Mouse (Mus musculus) lung, embryonic 16.5 days (tissue): ENCODE measurements around the gene Sptssa. TPM values are rescaled to one million over a fixed set of nuclear protein-coding genes. Genes with fewer than 3 reads are reported as not detected.

Experiments used
- ATAC-seq: fragments of 200-750 bp; cut with Nextera tagmentation; 2 replicates; pipeline ENCODE4 v1.8.0; 2017; ENCODE audit warnings: low read depth, mild to moderate bottlenecking, moderate library complexity
- H3K27ac ChIP-seq: fragments of 300-500 bp; sonication (generic); 2 replicates; pipeline ENCODE4 v1.5.1; 2014; ENCODE audit warnings: mild to moderate bottlenecking, control low read depth, low read length
- H3K27me3 ChIP-seq: fragments of 300-500 bp; sonication (generic); 2 replicates; pipeline ENCODE4 v1.6.1; 2014; ENCODE audit warnings: low read depth, low read length, mixed read lengths; ENCODE audit not compliant: control insufficient read depth, insufficient read depth
- H3K36me3 ChIP-seq: fragments of 300-500 bp; sonication (generic); 2 replicates; pipeline ENCODE4 v1.6.1; 2014; ENCODE audit warnings: low read length; ENCODE audit not compliant: control insufficient read depth, insufficient read depth
- H3K4me1 ChIP-seq: fragments of 300-500 bp; sonication (generic); replicated peaks from 2 replicates; pipeline ENCODE4 v1.6.1; 2014; ENCODE audit warnings: low read length, mixed read lengths; ENCODE audit not compliant: control insufficient read depth, insufficient read depth
- H3K4me2 ChIP-seq: fragments of 300-500 bp; sonication (generic); 2 replicates; pipeline ENCODE4 v1.6.1; 2014; ENCODE audit warnings: low read depth, low read length, control low read depth
- H3K4me3 ChIP-seq: fragments of 300-500 bp; sonication (generic); 2 replicates; pipeline ENCODE4 v1.5.1; 2014; ENCODE audit warnings: mild to moderate bottlenecking, low read length, control low read depth
- H3K9ac ChIP-seq: fragments of 300-500 bp; sonication (generic); 2 replicates; pipeline ENCODE4 v1.6.1; 2014; ENCODE audit warnings: low read length, control low read depth
- H3K9me3 ChIP-seq: fragments of 300-500 bp; sonication (generic); 2 replicates; pipeline ENCODE4 v1.6.1; 2016; ENCODE audit warnings: low read length; ENCODE audit not compliant: control insufficient read depth
- WGBS: fragments of 180-500 bp; shearing (Covaris S2); extraction: QIAGEN DNeasy Blood & Tissue Kit; methylation state at CpG from one replicate; pipeline ENCODE4 v1.1.7; 2014; 5-methylcytosine and 5-hydroxymethylcytosine counted together
- microRNA counts: library from miRNA; unstranded; fragments of <30 nt; microRNA quantifications from one replicate; lab custom pipeline; 2016
- microRNA-seq: library from miRNA; unstranded; fragments of <30 nt; microRNA quantifications from one replicate; pipeline ENCODE4, GENCODE M21; 2016
- polyA plus RNA-seq: library from polyadenylated mRNA; unstranded; fragments of >200 nt; fragmentation: Nextera tagmentation; extraction: Ambion mirVana; gene quantifications from 2 replicates; pipeline ENCODE4 v1.2.1, GENCODE M21; 2015

Gene Sptssa
- polyA plus RNA-seq, 1 experiment from 2014 or later, result 203 TPM

GRCm38 (mm10) chr12:54603542-54604167, 52.7 kb downstream of the Sptssa start:
- Histone ChIP-seq H3K27me3 (no peaks in the 10 kb centered on the region), H3K9ac (no peak overlapping the region), H3K9me3 (no peaks in the 10 kb centered on the region), H3K4me2 (no peak overlapping the region), H3K4me1 (peaks cover 3% of the 10 kb centered on the region), H3K27ac (no peak overlapping the region), H3K36me3 (no peaks in the 10 kb centered on the region), H3K4me3 (no peak overlapping the region)
- WGBS, result 73% methylated on average over 8 of the region's 9 CpGs
- no peak for ATAC-seq

GRCm38 (mm10) chr12:54600482-54600881, 55.9 kb downstream of the Sptssa start:
- Histone ChIP-seq H3K27ac (no peak overlapping the region), H3K9ac (no peak overlapping the region), H3K4me1 (peaks cover 3% of the 10 kb centered on the region), H3K4me2 (no peak overlapping the region), H3K9me3 (no peaks in the 10 kb centered on the region), H3K4me3 (no peak overlapping the region), H3K27me3 (no peaks in the 10 kb centered on the region), H3K36me3 (no peaks in the 10 kb centered on the region)
- ATAC-seq, result no peak
- 83% methylated on average over 4 of the region's 4 CpGs for WGBS

- H3K36me3 ChIP-seq, result no peaks in the 10 kb centered on the region
- no peaks in the 10 kb centered on the region for H3K9me3 ChIP-seq
- no peaks in the 10 kb centered on the region for H3K27me3 ChIP-seq
- no peak overlapping the region for H3K27ac ChIP-seq
- H3K4me2 ChIP-seq, result no peak overlapping the region
- 86% methylated on average over 3 of the region's 3 CpGs for WGBS
- no peaks in the 10 kb centered on the region for H3K4me1 ChIP-seq
- H3K4me3 ChIP-seq, result no peak overlapping the region
- H3K9ac ChIP-seq, result no peak overlapping the region
- no peak for ATAC-seq
Measured at GRCm38 (mm10) chr12:54598358-54598757, 58.0 kb downstream of the Sptssa start.

GRCm38 (mm10) chr12:54596715-54597114, 59.7 kb downstream of the Sptssa start:
- no peaks in the 10 kb centered on the region for H3K4me1 ChIP-seq
- WGBS, result 77% methylated on average over 4 of the region's 4 CpGs
- no peaks in the 10 kb centered on the region for H3K27me3 ChIP-seq
- no peak overlapping the region for H3K27ac ChIP-seq
- no peak for ATAC-seq
- no peak overlapping the region for H3K4me2 ChIP-seq
- H3K9me3 ChIP-seq, result no peaks in the 10 kb centered on the region
- H3K9ac ChIP-seq, result no peak overlapping the region
- no peak overlapping the region for H3K4me3 ChIP-seq
- no peaks in the 10 kb centered on the region for H3K36me3 ChIP-seq

MicroRNA genes within 50 kb of the gene (microRNA counts, 519-probe panel; counts per million panel counts)
- microRNA mmu-miR-1892 (lab: Ali Mortazavi, UCI), result not detected

Small RNAs within 50 kb of the gene (microRNA-seq; reads per million reads assigned to microRNA genes)
- gene Mir1892, result not detected

Other genes with a start within 250 kb of the Sptssa start
- gene Eapp, start 39.3 kb upstream of the Sptssa start, polyA plus RNA-seq, result 61.8 and 62.7 TPM in 2 replicates
- 165 and 180 TPM in 2 replicates for gene Snx6, start 139.1 kb upstream of the Sptssa start, polyA plus RNA-seq
- gene Cfl2, start 206.3 kb upstream of the Sptssa start, polyA plus RNA-seq, result 175 and 182 TPM in 2 replicates